Mouse (Mus musculus): Measurements from ENCODE around the gene Slco2b1.
"Not testable (repeated sequence)": the region's sequence is repeated elsewhere in the genome, so short reads cannot be mapped to it uniquely, and the experiment has no call there.

The Slco2b1 gene

GRCm38 (mm10) chr7:99711166-99711565, at the start of gene Slco2b1:
TSS of gene Slco2b1 (minus strand) at chr7:99711340.
- DNase-seq (ENCODE audit: low read depth, low spot score) = no peak

GRCm38 (mm10) chr7:99739276-99739675, 28.1 kb upstream of the Slco2b1 start:
- DNase-seq (ENCODE audit: low read depth, low spot score) = peak; percentile 15

- DNase-seq (ENCODE audit: low read depth, low spot score) = not testable (repeated sequence)
These were observed 24.4 kb upstream of the Slco2b1 start for GRCm38 (mm10) chr7:99735491-99735890.

- DNase-seq (ENCODE audit: low read depth, low spot score) = no peak
These were observed 23.5 kb upstream of the Slco2b1 start for GRCm38 (mm10) chr7:99734612-99735011.

- no peak for DNase-seq (ENCODE audit: low read depth, low spot score)
These were observed 18.8 kb upstream of the Slco2b1 start, which contains the start of gene Olfr520 for GRCm38 (mm10) chr7:99729973-99730372. TSS of gene Olfr520 (plus strand) at chr7:99730273.

- DNase-seq (ENCODE audit: low read depth, low spot score) = no peak
These were observed 5.4 kb upstream of the Slco2b1 start for GRCm38 (mm10) chr7:99716536-99716935.

- DNase-seq (ENCODE audit: low read depth, low spot score) = no peak
These were observed 1.3 kb upstream of the Slco2b1 start for GRCm38 (mm10) chr7:99712431-99712830.

- DNase-seq (ENCODE audit: low read depth, low spot score) = peak; percentile 40
These were observed 664 bp downstream of the Slco2b1 start for GRCm38 (mm10) chr7:99710476-99710875.

- no peak for DNase-seq (ENCODE audit: low read depth, low spot score)
These were observed 1.1 kb downstream of the Slco2b1 start for GRCm38 (mm10) chr7:99709992-99710391.

GRCm38 (mm10) chr7:99708750-99709149, 2.4 kb downstream of the Slco2b1 start:
- DNase-seq (ENCODE audit: low read depth, low spot score) = no peak

GRCm38 (mm10) chr7:99708301-99708721, 2.8 kb downstream of the Slco2b1 start:
- no peak for DNase-seq (ENCODE audit: low read depth, low spot score)

- no peak for DNase-seq (ENCODE audit: low read depth, low spot score)
These were observed 3.5 kb downstream of the Slco2b1 start for GRCm38 (mm10) chr7:99707671-99708070.

- DNase-seq (ENCODE audit: low read depth, low spot score) = no peak
These were observed 4.0 kb downstream of the Slco2b1 start for GRCm38 (mm10) chr7:99707038-99707595.

GRCm38 (mm10) chr7:99706341-99707037, 4.7 kb downstream of the Slco2b1 start:
- no peak for DNase-seq (ENCODE audit: low read depth, low spot score)

- DNase-seq (ENCODE audit: low read depth, low spot score) = no peak
These were observed 6.2 kb downstream of the Slco2b1 start for GRCm38 (mm10) chr7:99704736-99705519.

- DNase-seq (ENCODE audit: low read depth, low spot score) = no peak
These were observed 8.9 kb downstream of the Slco2b1 start for GRCm38 (mm10) chr7:99702201-99702600.

- DNase-seq (ENCODE audit: low read depth, low spot score) = no peak
These were observed 10.5 kb downstream of the Slco2b1 start for GRCm38 (mm10) chr7:99700641-99701040.

GRCm38 (mm10) chr7:99699709-99700151, 11.4 kb downstream of the Slco2b1 start:
- no peak for DNase-seq (ENCODE audit: low read depth, low spot score)

- no peak for DNase-seq (ENCODE audit: low read depth, low spot score)
These were observed 12.0 kb downstream of the Slco2b1 start for GRCm38 (mm10) chr7:99699106-99699505.

GRCm38 (mm10) chr7:99698576-99698975, 12.6 kb downstream of the Slco2b1 start:
- no peak for DNase-seq (ENCODE audit: low read depth, low spot score)

- no peak for DNase-seq (ENCODE audit: low read depth, low spot score)
These were observed 15.6 kb downstream of the Slco2b1 start for GRCm38 (mm10) chr7:99695471-99696057.

GRCm38 (mm10) chr7:99694424-99694823, 16.7 kb downstream of the Slco2b1 start:
- DNase-seq (ENCODE audit: low read depth, low spot score) = not testable (repeated sequence)

Data from R1 (cell line).